Mouse (Mus musculus) G1E (cell line): ENCODE results near the gene Flvcr2.

ENCODE experiments used
- CTCF ChIP-seq: IDR thresholded peaks from 2 replicates; pipeline ENCODE4 v1.5.1; 2012; ENCODE audit warnings: low read depth, low read length, inconsistent platforms, mixed read lengths
- POLR2AphosphoS5 ChIP-seq: IDR thresholded peaks from 2 replicates; pipeline ENCODE4 v1.6.1; 2012; ENCODE audit warnings: low read depth, low read length, inconsistent platforms; ENCODE audit not compliant: insufficient replicate concordance
- TAL1 ChIP-seq: conservative IDR thresholded peaks from 2 replicates; pipeline ENCODE4 v1.6.1; 2012; ENCODE audit warnings: low read depth, low read length, inconsistent platforms, mixed read lengths

DNA sequence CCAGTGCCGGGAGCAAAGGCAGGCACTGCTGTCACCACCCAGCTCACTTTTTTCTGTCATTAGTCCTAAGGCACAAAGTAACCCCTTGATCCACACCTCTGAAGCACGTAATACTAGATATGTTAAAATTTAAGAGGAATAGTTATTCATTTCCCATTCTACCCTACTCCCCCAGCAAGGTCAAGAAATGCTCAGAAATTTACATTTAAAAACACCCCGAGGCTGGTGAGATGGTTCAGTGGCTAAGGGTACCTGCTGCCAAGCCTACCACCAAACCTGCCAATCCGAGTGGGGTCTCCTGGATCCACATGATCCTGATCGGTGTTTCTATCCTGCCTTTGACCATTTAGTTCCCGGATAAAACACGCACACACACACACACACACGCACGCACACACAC lies 3.5 kb downstream of the Flvcr2 start:
- TF ChIP-seq TAL1 (no peak), CTCF (no peak), POLR2AphosphoS5 (no peak)
